Mouse (Mus musculus): ENCODE measurements around the gene Pfkm.

DNA sequence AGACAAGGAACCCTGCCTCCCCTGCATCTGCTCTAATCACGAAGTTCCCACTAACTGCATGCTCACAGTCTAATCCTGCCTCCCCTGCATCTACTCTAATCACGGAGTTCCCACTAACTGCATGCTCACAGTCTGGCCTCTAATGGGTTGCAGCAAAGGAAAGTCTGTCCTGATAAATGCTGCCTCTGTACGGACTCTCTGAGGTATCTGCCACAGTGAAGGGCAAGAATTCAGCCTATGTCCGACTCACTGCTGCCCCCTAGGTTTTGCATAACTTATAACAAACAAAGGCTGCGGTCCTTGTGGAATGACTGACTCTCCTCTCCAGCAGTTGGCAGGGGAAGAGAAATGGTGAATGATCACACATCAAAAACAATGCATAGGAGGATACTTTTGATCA, 37.1 kb upstream of the Pfkm start:
- peak; percentile 71 for TF ChIP-seq CTCF (IDR thresholded peaks at IDR 0.05)
- no peak for TF ChIP-seq EP300 (IDR thresholded peaks at IDR 0.05)
